Mouse (Mus musculus) erythroblast, embryonic 14.5 days (primary cell): Measurements from ENCODE around the gene Actbl2. TPM values are rescaled to one million over a fixed set of nuclear protein-coding genes. Genes with fewer than 3 reads are reported as not detected.

Experiments
- H3K27me3 ChIP-seq: 2 replicates; pipeline ENCODE4 v1.6.1; 2012; ENCODE audit warnings: inconsistent platforms; ENCODE audit not compliant: control insufficient read depth
- H3K36me3 ChIP-seq: 2 replicates; pipeline ENCODE4 v1.6.1; 2012; ENCODE audit warnings: mild to moderate bottlenecking, inconsistent platforms; ENCODE audit not compliant: control insufficient read depth
- H3K4me1 ChIP-seq: 2 replicates; pipeline ENCODE4 v1.6.1; 2012; ENCODE audit warnings: inconsistent platforms; ENCODE audit not compliant: control insufficient read depth
- H3K4me3 ChIP-seq: replicated peaks from 2 replicates; pipeline ENCODE3; 2012; ENCODE audit warnings: moderate library complexity, mild to moderate bottlenecking, inconsistent platforms
- H3K9me3 ChIP-seq: 2 replicates; pipeline ENCODE4 v1.6.1; 2012; ENCODE audit warnings: low read length, inconsistent platforms, mixed read lengths; ENCODE audit not compliant: control insufficient read depth
- GATA1 ChIP-seq: IDR thresholded peaks from 2 replicates; pipeline ENCODE4 v1.6.1; 2012; ENCODE audit warnings: low read length, inconsistent platforms, mixed read lengths
- TAL1 ChIP-seq: IDR thresholded peaks from 3 replicates; pipeline ENCODE4 v1.6.1; 2012; ENCODE audit warnings: low read length, inconsistent platforms, mixed read lengths
- polyA plus RNA-seq: library from polyadenylated mRNA; stranded (reverse); fragments of >175 nt; gene quantifications from 2 replicates; pipeline ENCODE4 v1.2.3, GENCODE M21; 2012

Actbl2 gene
- polyA plus RNA-seq, 1 experiment: not detected

GRCm38 (mm10) chr13:111265231-111266000, 10.6 kb downstream of the Actbl2 start:
- H3K4me3 ChIP-seq: no peak overlapping the region
- H3K36me3 ChIP-seq: no peaks in the 10 kb centered on the region
- no peaks in the 10 kb centered on the region for H3K4me1 ChIP-seq
- no peaks in the 10 kb centered on the region for H3K27me3 ChIP-seq
- no peaks in the 10 kb centered on the region for H3K9me3 ChIP-seq
- no peak for TF ChIP-seq GATA1
- no peak for TF ChIP-seq TAL1

- Histone ChIP-seq H3K36me3 (no peaks in the 10 kb centered on the region), H3K9me3 (no peaks in the 10 kb centered on the region), H3K4me3 (no peak overlapping the region), H3K4me1 (no peaks in the 10 kb centered on the region), H3K27me3 (no peaks in the 10 kb centered on the region)
- TF ChIP-seq GATA1 (no peak), TAL1 (no peak)
These were observed 12.0 kb downstream of the Actbl2 start for GRCm38 (mm10) chr13:111266855-111267254.

- TF ChIP-seq GATA1 (no peak), TAL1 (no peak)
- no peaks in the 10 kb centered on the region for H3K9me3 ChIP-seq
These were observed 14.2 kb downstream of the Actbl2 start for GRCm38 (mm10) chr13:111268992-111269391.

GRCm38 (mm10) chr13:111269789-111270335, 15.0 kb downstream of the Actbl2 start:
- Histone ChIP-seq H3K4me3 (no peak overlapping the region), H3K4me1 (no peaks in the 10 kb centered on the region), H3K27me3 (no peaks in the 10 kb centered on the region), H3K9me3 (no peaks in the 10 kb centered on the region), H3K36me3 (no peaks in the 10 kb centered on the region)
- TF ChIP-seq TAL1 (no peak), GATA1 (no peak)

More at GRCm38 (mm10) chr13:111268992-111269391, 14.2 kb downstream of the Actbl2 start:
- Histone ChIP-seq H3K27me3 (no peaks in the 10 kb centered on the region), H3K4me1 (no peaks in the 10 kb centered on the region), H3K36me3 (no peaks in the 10 kb centered on the region), H3K4me3 (no peak overlapping the region)

- H3K4me1 ChIP-seq: no peaks in the 10 kb centered on the region
- no peaks in the 10 kb centered on the region for H3K36me3 ChIP-seq
- no peaks in the 10 kb centered on the region for H3K9me3 ChIP-seq
- H3K4me3 ChIP-seq: no peak overlapping the region
- H3K27me3 ChIP-seq: no peaks in the 10 kb centered on the region
- no peak for TF ChIP-seq TAL1
- no peak for TF ChIP-seq GATA1
These were observed 17.1 kb downstream of the Actbl2 start for GRCm38 (mm10) chr13:111271868-111272267.

- TF ChIP-seq TAL1: no peak
- TF ChIP-seq GATA1: no peak
- no peak overlapping the region for H3K4me3 ChIP-seq
These were observed 31.9 kb downstream of the Actbl2 start for GRCm38 (mm10) chr13:111286461-111287385.

GRCm38 (mm10) chr13:111291161-111291957, 36.5 kb downstream of the Actbl2 start:
- H3K4me3 ChIP-seq: no peak overlapping the region
- H3K9me3 ChIP-seq: no peaks in the 10 kb centered on the region
- no peaks in the 10 kb centered on the region for H3K36me3 ChIP-seq
- H3K4me1 ChIP-seq: no peaks in the 10 kb centered on the region
- TF ChIP-seq GATA1 (no peak), TAL1 (no peak)
- no peaks in the 10 kb centered on the region for H3K27me3 ChIP-seq

More at GRCm38 (mm10) chr13:111286461-111287385, 31.9 kb downstream of the Actbl2 start:
- Histone ChIP-seq H3K9me3 (peaks cover 11% of the 10 kb centered on the region), H3K36me3 (no peaks in the 10 kb centered on the region), H3K27me3 (no peaks in the 10 kb centered on the region), H3K4me1 (no peaks in the 10 kb centered on the region)

- H3K4me3 ChIP-seq: no peak overlapping the region
- no peaks in the 10 kb centered on the region for H3K9me3 ChIP-seq
- H3K27me3 ChIP-seq: no peaks in the 10 kb centered on the region
- H3K36me3 ChIP-seq: no peaks in the 10 kb centered on the region
- H3K4me1 ChIP-seq: no peaks in the 10 kb centered on the region
- TF ChIP-seq TAL1 (no peak), GATA1 (no peak)
These were observed 37.2 kb downstream of the Actbl2 start for GRCm38 (mm10) chr13:111291958-111292493.
